In the genomic region with DNA sequence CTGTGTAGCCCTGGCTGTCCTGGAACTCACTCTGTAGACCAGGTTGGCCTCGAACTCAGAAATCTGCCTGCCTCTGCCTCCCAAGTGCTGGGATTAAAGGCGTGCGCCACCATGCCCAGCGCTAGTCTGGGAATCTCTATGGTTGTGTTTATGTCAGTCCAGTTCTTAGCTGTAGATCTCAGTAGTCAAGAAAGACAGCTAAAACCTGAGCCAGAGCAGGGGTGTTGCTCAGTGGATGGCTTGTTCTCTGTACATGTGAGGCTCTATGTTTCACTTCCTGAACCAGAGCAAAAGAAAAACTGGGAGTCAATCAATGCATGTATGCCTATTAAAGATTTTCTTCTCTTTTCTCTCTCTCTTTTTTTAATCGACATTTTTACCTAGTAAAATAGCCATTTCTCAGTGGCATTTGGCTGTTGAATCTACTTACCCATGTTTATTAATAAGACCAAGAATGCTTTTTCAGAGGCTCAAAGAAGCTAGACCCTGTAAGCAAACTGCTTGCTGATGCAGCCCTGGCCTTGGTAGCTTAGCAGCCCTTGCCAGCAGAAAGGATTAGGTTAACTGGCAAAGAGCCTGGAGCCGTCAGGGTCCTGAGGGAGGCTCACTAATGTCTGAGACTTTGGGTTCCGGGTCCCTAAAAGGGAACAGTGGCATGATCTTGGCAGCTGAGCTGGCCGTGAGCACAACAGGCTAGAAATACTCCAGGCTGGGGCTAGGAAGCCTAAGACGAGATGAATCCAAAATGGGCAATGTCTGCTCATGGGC, we compare ENCODE assay signal across 10 mouse cellular contexts.
DNase-seq lines count a peak whose midpoint lies in the region; ATAC-seq and TF ChIP-seq lines count a peak whose summit lies in the region.
"Had no signal": no experiment of that assay in that cellular context is flagged by ENCODE, and none has a peak within 500 bp of the region (broad histone marks: within the 10 kb centered on the region; RNA-seq: fewer than 3 reads in every experiment).

No protein-coding gene starts in this region.

- no peak for TF ChIP-seq POLR2A in heart, adult 2 months (IDR thresholded peaks at IDR 0.05; ENCODE audit: insufficient read depth, low read depth, low read length)

- no peak for TF ChIP-seq EP300 in heart, adult 2 months (IDR thresholded peaks at IDR 0.05; ENCODE audit: insufficient read depth, low read depth, low read length)

- no peak for DNase-seq in hindbrain, embryonic 11.5 days (ENCODE audit: low spot score)
- peak; percentile 89 for DNase-seq in brain, adult 2 months (ENCODE audit: low read depth, low spot score)
- DNase-seq in cerebellum, adult 9-11 months: peak; percentile 89
- peak; percentile 51 to 55 for DNase-seq in layer of hippocampus, postnatal 10 days (ENCODE audit: low spot score in 2 of 2)
- no peak for DNase-seq in heart, adult 2 months
- DNase-seq in heart, postnatal 4 days: no peak
- DNase-seq in spleen, postnatal 14 days (ENCODE audit: low spot score in 2 of 2): no peak
- DNase-seq: embryo, embryonic 11 days had no signal

- H3K9ac ChIP-seq in hindbrain, embryonic 13.5 days: peak overlapping the region; percentile 24; the same call in 1 of the 2 replicates
- no peak overlapping the region for H3K9ac ChIP-seq in hindbrain, embryonic 11.5 days (ENCODE audit: low read depth, low read length)
- H3K9ac ChIP-seq in heart, adult 2 months (ENCODE audit: low read depth, low read length): no peak overlapping the region
- H3K9ac ChIP-seq: stomach, embryonic 15.5 days had no signal

- 74% methylated on average over 9 of the region's 9 CpGs for WGBS in hindbrain, embryonic 13.5 days
- whole genome bisulfite sequencing in hindbrain, embryonic 11.5 days: 88% methylated on average over 9 of the region's 9 CpGs
- 74% methylated on average over 9 of the region's 9 CpGs for WGBS in heart, adult 2 months

- H3K4me3 ChIP-seq in hindbrain, embryonic 13.5 days: no peak overlapping the region
- no peak overlapping the region for H3K4me3 ChIP-seq in hindbrain, embryonic 11.5 days (ENCODE audit: low read depth, low read length)
- no peak overlapping the region for H3K4me3 ChIP-seq in heart, adult 2 months
- H3K4me3 ChIP-seq: stomach, embryonic 15.5 days had no signal

- no peaks in the 10 kb centered on the region for H3K36me3 ChIP-seq in hindbrain, embryonic 13.5 days
- no peaks in the 10 kb centered on the region for H3K36me3 ChIP-seq in hindbrain, embryonic 11.5 days (ENCODE audit: control insufficient read depth, insufficient read depth, low read length)
- H3K36me3 ChIP-seq in heart, adult 2 months (ENCODE audit: control insufficient read depth, insufficient read depth, low read length): no peaks in the 10 kb centered on the region
- H3K36me3 ChIP-seq: stomach, embryonic 15.5 days had no signal

- H3K27me3 ChIP-seq in hindbrain, embryonic 13.5 days: peaks cover 4% of the 10 kb centered on the region; the same call in 1 of the 2 replicates
- no peaks in the 10 kb centered on the region for H3K27me3 ChIP-seq in hindbrain, embryonic 11.5 days (ENCODE audit: control insufficient read depth, insufficient read depth, low read length)
- no peaks in the 10 kb centered on the region for H3K27me3 ChIP-seq in heart, adult 2 months (ENCODE audit: control insufficient read depth, insufficient read depth, low read length)
- H3K27me3 ChIP-seq: stomach, embryonic 15.5 days had no signal

- intact Hi-C loops in heart, adult 2 months (cut with DNase I): no loop called here

- ATAC-seq in hindbrain, embryonic 13.5 days (ENCODE audit: low FRiP score): no peak
- no peak for ATAC-seq in hindbrain, embryonic 11.5 days (ENCODE audit: low FRiP score)

- peaks cover 13% of the 10 kb centered on the region for H3K4me1 ChIP-seq in hindbrain, embryonic 13.5 days (replicated peaks)
- H3K4me1 ChIP-seq in hindbrain, embryonic 11.5 days (replicated peaks; ENCODE audit: control insufficient read depth, insufficient read depth, low read length): no peaks in the 10 kb centered on the region
- H3K4me1 ChIP-seq in heart, adult 2 months (ENCODE audit: control insufficient read depth, insufficient read depth, low read length): no peaks in the 10 kb centered on the region

- H3K9me3 ChIP-seq in hindbrain, embryonic 13.5 days: no peaks in the 10 kb centered on the region
- no peaks in the 10 kb centered on the region for H3K9me3 ChIP-seq in hindbrain, embryonic 11.5 days (ENCODE audit: control insufficient read depth, low read length)
- H3K9me3 ChIP-seq: stomach, embryonic 15.5 days had no signal

- no peak overlapping the region; the same call in 1 of the 2 replicates for H3K27ac ChIP-seq in hindbrain, embryonic 13.5 days
- no peak overlapping the region for H3K27ac ChIP-seq in hindbrain, embryonic 11.5 days (ENCODE audit: low read depth, low read length)
- H3K27ac ChIP-seq in heart, adult 2 months: no peak overlapping the region
- H3K27ac ChIP-seq: stomach, embryonic 15.5 days had no signal

- H3K79me2 ChIP-seq in heart, adult 2 months (replicated peaks; ENCODE audit: control insufficient read depth, insufficient read depth, low read length): no peaks in the 10 kb centered on the region

- no peak for TF ChIP-seq CTCF in heart, adult 2 months (IDR thresholded peaks at IDR 0.05)

- H3K4me2 ChIP-seq in hindbrain, embryonic 13.5 days: no peak overlapping the region
- no peak overlapping the region for H3K4me2 ChIP-seq in hindbrain, embryonic 11.5 days (replicated peaks; ENCODE audit: low read depth, low read length)
- H3K4me2 ChIP-seq: stomach, embryonic 15.5 days had no signal

Comparison
In these comparisons a context has a peak if more than half of its experiments do, and no peak if none do; other contexts are left out.
1. DNase-seq: peak in brain, adult 2 months (single experiment), cerebellum, adult 9-11 months (single experiment) and layer of hippocampus, postnatal 10 days (2 of 2); none in hindbrain, embryonic 11.5 days (single experiment), heart, adult 2 months (0 of 2), heart, postnatal 4 days (single experiment) and spleen, postnatal 14 days (0 of 2).